Mouse (Mus musculus): ENCODE results near the gene Chst2.

DNA sequence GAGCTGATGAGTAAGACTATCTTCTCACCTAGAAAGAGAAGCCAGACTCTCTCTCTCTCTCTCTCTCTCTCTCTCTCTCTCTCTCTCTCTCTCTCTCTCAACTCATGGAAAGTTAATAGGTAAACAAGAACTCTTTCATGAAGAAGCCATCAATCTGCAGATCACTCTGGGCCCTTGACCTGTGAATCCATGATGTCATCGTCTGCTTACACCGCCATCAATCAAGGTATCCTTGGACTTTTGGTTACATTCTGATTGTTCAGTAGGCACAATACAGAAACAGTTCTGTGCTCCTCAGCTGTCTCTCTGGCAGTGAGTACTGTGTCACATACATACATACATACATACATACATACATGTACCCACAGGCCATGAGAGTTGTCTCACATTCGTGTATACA is 16.6 kb downstream of the Chst2 start:
- no peak for TF ChIP-seq CTCF (IDR thresholded peaks at IDR 0.05; ENCODE audit: extremely low read depth, insufficient read depth, insufficient read length, insufficient replicate concordance)
- no peak for TF ChIP-seq POLR2A (IDR thresholded peaks at IDR 0.05; ENCODE audit: low read depth, low read length)
